11 mouse cellular contexts compared by ENCODE assay signal in the genomic region with DNA sequence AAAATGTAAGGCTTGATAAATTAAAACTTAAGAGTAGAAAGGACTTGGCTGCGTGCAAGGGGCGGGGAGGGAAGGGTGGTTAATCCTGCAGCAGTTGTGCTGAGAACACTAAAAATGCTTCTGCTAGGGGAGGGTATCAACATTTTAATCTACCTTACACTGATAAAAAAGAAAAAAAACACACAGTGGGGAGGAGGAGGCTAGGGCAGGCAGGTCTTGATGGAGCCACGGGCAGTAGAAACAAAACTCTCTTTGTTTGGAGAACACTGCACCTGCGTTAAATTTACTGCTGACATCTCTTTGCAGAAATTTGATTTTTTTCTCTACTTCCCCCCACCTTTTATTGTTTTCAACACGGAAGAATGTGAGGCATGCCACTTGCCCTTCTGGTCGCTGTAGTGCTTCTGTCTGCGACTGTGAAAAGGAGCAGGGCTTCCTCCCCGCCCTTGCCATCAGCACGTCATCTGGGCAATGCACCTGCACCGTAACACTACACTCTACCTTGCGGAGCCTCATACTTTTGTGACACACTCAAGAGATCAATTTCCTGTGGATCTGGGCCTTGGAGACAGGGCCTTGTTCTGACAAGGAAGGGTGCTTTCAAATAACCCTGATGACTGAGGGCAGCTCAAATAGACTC.
DNase-seq lines count a peak whose midpoint lies in the region; ATAC-seq lines count a peak whose summit lies in the region.
"Had no signal": no experiment of that assay in that cellular context is flagged by ENCODE, and none has a peak within 500 bp of the region (broad histone marks: within the 10 kb centered on the region; RNA-seq: fewer than 3 reads in every experiment).

No protein-coding gene starts in this region.

- 0 out of 2 replicates have a peak, but pooled peaks have one; percentile 42 for ATAC-seq in kidney, embryonic 16.5 days (ENCODE audit: low FRiP score, low TSS enrichment)
- ATAC-seq in limb, embryonic 12.5 days (ENCODE audit: insufficient number of reproducible peaks, insufficient read depth, low FRiP score, low TSS enrichment, low read depth) = no peak
- peak; percentile 87 for ATAC-seq in stomach, embryonic 15.5 days (ENCODE audit: insufficient read depth, low FRiP score, low read depth)

- no peaks in the 10 kb centered on the region for H3K9me3 ChIP-seq in kidney, embryonic 16.5 days (ENCODE audit: low read length)
- H3K9me3 ChIP-seq in embryonic facial prominence, embryonic 10.5 days = no peaks in the 10 kb centered on the region
- no peaks in the 10 kb centered on the region for H3K9me3 ChIP-seq in limb, embryonic 12.5 days
- H3K9me3 ChIP-seq in stomach, embryonic 15.5 days = no peaks in the 10 kb centered on the region

- H3K27ac ChIP-seq in kidney, embryonic 16.5 days (ENCODE audit: low read length) = 0 out of 2 replicates have a peak overlapping the region, but pooled peaks have one; percentile 8
- no peak overlapping the region; the same call in 1 of the 2 replicates for H3K27ac ChIP-seq in embryonic facial prominence, embryonic 10.5 days (replicated peaks)
- no peak overlapping the region for H3K27ac ChIP-seq in limb, embryonic 12.5 days
- peak overlapping the region; percentile 6; the same call in 1 of the 2 replicates for H3K27ac ChIP-seq in stomach, embryonic 15.5 days

- no peak overlapping the region for H3K4me2 ChIP-seq in kidney, embryonic 16.5 days (replicated peaks; ENCODE audit: low read depth, low read length)
- H3K4me2 ChIP-seq in limb, embryonic 12.5 days = peak overlapping the region; percentile 1; the same call in 1 of the 2 replicates
- no peak overlapping the region for H3K4me2 ChIP-seq in stomach, embryonic 15.5 days
- H3K4me2 ChIP-seq: midbrain, embryonic 11.5 days had no signal

- H3K9ac ChIP-seq in kidney, embryonic 16.5 days (replicated peaks; ENCODE audit: low read length) = no peak overlapping the region
- H3K9ac ChIP-seq in limb, embryonic 12.5 days (replicated peaks) = no peak overlapping the region
- no peak overlapping the region for H3K9ac ChIP-seq in stomach, embryonic 15.5 days

- no peak overlapping the region for H3K4me3 ChIP-seq in kidney, embryonic 16.5 days (ENCODE audit: low read length)
- no peak overlapping the region for H3K4me3 ChIP-seq in embryonic facial prominence, embryonic 10.5 days
- no peak overlapping the region for H3K4me3 ChIP-seq in limb, embryonic 12.5 days (replicated peaks)
- no peak overlapping the region for H3K4me3 ChIP-seq in stomach, embryonic 15.5 days (replicated peaks)

- no peak for DNase-seq in kidney, adult 11 months
- DNase-seq in embryonic facial prominence, embryonic 10.5 days (ENCODE audit: low spot score) = peak; percentile 50
- DNase-seq in ovary, postnatal 36 days (ENCODE audit: low spot score) = no peak
- no peak for DNase-seq in frontal cortex, adult 2 months (ENCODE audit: extremely low spot score in 1 of 2, low spot score in 1 of 2)
- DNase-seq: cerebellum, adult 8-10 months; kidney, postnatal 14 days; layer of hippocampus, postnatal 36 days had no signal

- no peaks in the 10 kb centered on the region for H3K27me3 ChIP-seq in kidney, embryonic 16.5 days (ENCODE audit: insufficient read depth, low read length)
- no peaks in the 10 kb centered on the region for H3K27me3 ChIP-seq in embryonic facial prominence, embryonic 10.5 days (replicated peaks; ENCODE audit: low read depth, poor library complexity, severe bottlenecking)
- no peaks in the 10 kb centered on the region for H3K27me3 ChIP-seq in limb, embryonic 12.5 days
- no peaks in the 10 kb centered on the region for H3K27me3 ChIP-seq in stomach, embryonic 15.5 days (replicated peaks)

- H3K36me3 ChIP-seq in kidney, embryonic 16.5 days (ENCODE audit: insufficient read depth, low read length) = no peaks in the 10 kb centered on the region
- H3K36me3 ChIP-seq in embryonic facial prominence, embryonic 10.5 days (replicated peaks) = no peaks in the 10 kb centered on the region
- H3K36me3 ChIP-seq in limb, embryonic 12.5 days = no peaks in the 10 kb centered on the region
- no peaks in the 10 kb centered on the region for H3K36me3 ChIP-seq in stomach, embryonic 15.5 days

- WGBS in kidney, embryonic 16.5 days = 37% methylated on average over 11 of the region's 11 CpGs
- 43% methylated on average over 11 of the region's 11 CpGs for WGBS in embryonic facial prominence, embryonic 10.5 days
- 24% methylated on average over 11 of the region's 11 CpGs for WGBS in limb, embryonic 12.5 days
- WGBS in stomach, embryonic 15.5 days = 39% methylated on average over 11 of the region's 11 CpGs

- H3K4me1 ChIP-seq in kidney, embryonic 16.5 days (ENCODE audit: insufficient read depth, low read length) = no peaks in the 10 kb centered on the region
- H3K4me1 ChIP-seq in embryonic facial prominence, embryonic 10.5 days = peaks cover 8% of the 10 kb centered on the region
- peaks cover 8% of the 10 kb centered on the region for H3K4me1 ChIP-seq in limb, embryonic 12.5 days (replicated peaks)
- no peaks in the 10 kb centered on the region for H3K4me1 ChIP-seq in stomach, embryonic 15.5 days

Comparison
In these comparisons a context has a peak if more than half of its experiments do, and no peak if none do; other contexts are left out.
1. H3K27ac ChIP-seq: peak in kidney, embryonic 16.5 days (single experiment) and stomach, embryonic 15.5 days (single experiment); none in embryonic facial prominence, embryonic 10.5 days (single experiment) and limb, embryonic 12.5 days (single experiment).